Mouse (Mus musculus) intestine, embryonic 14.5 days (tissue): Measurements from ENCODE around the gene Ptrhd1. TPM values are rescaled to one million over a fixed set of nuclear protein-coding genes. Genes with fewer than 3 reads are reported as not detected.
A peak's percentile ranks its signal among the peaks of the same experiment; 100 is the strongest.

Source experiments
- ATAC-seq: fragments of 200-750 bp; cut with Nextera tagmentation; replicated peaks from 2 replicates; pipeline ENCODE4 v1.8.0; 2017; ENCODE audit warnings: low read depth, moderate number of reproducible peaks, moderate TSS enrichment, moderate library complexity; ENCODE audit not compliant: low FRiP score, low TSS enrichment
- DNase-seq: peaks from one replicate; pipeline ENCODE4 v3.0.0-alpha.2; 2018; ENCODE audit warnings: low spot score
- H3K27ac ChIP-seq: fragments of 300-500 bp; sonication (generic); 2 replicates; pipeline ENCODE4 v1.5.1; 2014; ENCODE audit warnings: low read depth, mild to moderate bottlenecking, control low read depth
- H3K27me3 ChIP-seq: fragments of 300-500 bp; sonication (generic); replicated peaks from 2 replicates; pipeline ENCODE4 v1.6.1; 2014; ENCODE audit warnings: low read length, control low read depth; ENCODE audit not compliant: control insufficient read depth, insufficient read depth
- H3K36me3 ChIP-seq: fragments of 300-500 bp; sonication (generic); 2 replicates; pipeline ENCODE4 v1.6.1; 2014; ENCODE audit warnings: low read length, control low read depth; ENCODE audit not compliant: control insufficient read depth, insufficient read depth
- H3K4me1 ChIP-seq: fragments of 300-500 bp; sonication (generic); replicated peaks from 2 replicates; pipeline ENCODE4 v1.6.1; 2014; ENCODE audit warnings: low read length, control low read depth, mixed read lengths; ENCODE audit not compliant: control insufficient read depth, insufficient read depth
- H3K4me2 ChIP-seq: fragments of 300-500 bp; sonication (generic); 2 replicates; pipeline ENCODE4 v1.6.1; 2014; ENCODE audit warnings: low read length
- H3K4me3 ChIP-seq: fragments of 300-500 bp; sonication (generic); 2 replicates; pipeline ENCODE4 v1.5.1; 2014; ENCODE audit warnings: low read depth, low read length, control low read depth, mixed read lengths
- H3K9ac ChIP-seq: fragments of 300-500 bp; sonication (generic); 2 replicates; pipeline ENCODE4 v1.6.1; 2014; ENCODE audit warnings: mild to moderate bottlenecking, low read length
- H3K9me3 ChIP-seq: fragments of 300-500 bp; sonication (generic); 2 replicates; pipeline ENCODE4 v1.6.1; 2016; ENCODE audit warnings: low read length, control low read depth; ENCODE audit not compliant: control insufficient read depth
- WGBS: fragments of 180-500 bp; shearing (Covaris S2); extraction: QIAGEN DNeasy Blood & Tissue Kit; methylation state at CpG from one replicate; pipeline ENCODE4 v1.1.7; 2014; 5-methylcytosine and 5-hydroxymethylcytosine counted together
- polyA plus RNA-seq: library from polyadenylated mRNA; unstranded; fragments of >200 nt; fragmentation: Nextera tagmentation; extraction: Ambion mirVana; gene quantifications from 2 replicates; pipeline ENCODE4 v1.2.1, GENCODE M21; 2014

Gene Ptrhd1
- polyA plus RNA-seq, 1 experiment from 2014 or later = 6.7 TPM

DNA sequence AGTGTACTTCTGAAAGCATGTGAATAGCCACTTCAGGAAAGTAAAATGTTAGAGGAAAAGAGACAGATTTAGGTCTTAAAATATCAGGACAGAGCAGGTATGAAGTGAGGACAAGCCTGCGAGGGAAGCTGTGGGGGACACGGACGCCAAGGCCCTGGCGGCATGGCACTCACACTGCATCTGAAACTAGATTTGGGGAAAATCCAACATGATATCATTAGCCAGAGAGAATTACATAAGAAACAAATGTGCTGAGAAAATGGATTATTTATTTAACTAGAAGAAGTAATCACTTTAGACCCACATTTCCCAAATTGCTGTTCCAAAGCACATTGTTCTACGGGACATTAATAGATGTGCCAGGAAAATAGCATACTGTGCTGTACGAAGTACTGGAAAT is 37.3 kb downstream of the Ptrhd1 start:
- Histone ChIP-seq H3K27ac (no peak overlapping the region), H3K36me3 (peaks cover 34% of the 10 kb centered on the region), H3K9me3 (0 out of 2 replicates have a peak, but pooled peaks cover 2% of the 10 kb centered on the region), H3K4me1 (no peaks in the 10 kb centered on the region), H3K4me2 (no peak overlapping the region), H3K9ac (no peak overlapping the region), H3K27me3 (no peaks in the 10 kb centered on the region), H3K4me3 (no peak overlapping the region)
- DNase-seq (no peak), ATAC-seq (no peak)
- WGBS = 86% methylated on average over 6 of the region's 6 CpGs

DNA sequence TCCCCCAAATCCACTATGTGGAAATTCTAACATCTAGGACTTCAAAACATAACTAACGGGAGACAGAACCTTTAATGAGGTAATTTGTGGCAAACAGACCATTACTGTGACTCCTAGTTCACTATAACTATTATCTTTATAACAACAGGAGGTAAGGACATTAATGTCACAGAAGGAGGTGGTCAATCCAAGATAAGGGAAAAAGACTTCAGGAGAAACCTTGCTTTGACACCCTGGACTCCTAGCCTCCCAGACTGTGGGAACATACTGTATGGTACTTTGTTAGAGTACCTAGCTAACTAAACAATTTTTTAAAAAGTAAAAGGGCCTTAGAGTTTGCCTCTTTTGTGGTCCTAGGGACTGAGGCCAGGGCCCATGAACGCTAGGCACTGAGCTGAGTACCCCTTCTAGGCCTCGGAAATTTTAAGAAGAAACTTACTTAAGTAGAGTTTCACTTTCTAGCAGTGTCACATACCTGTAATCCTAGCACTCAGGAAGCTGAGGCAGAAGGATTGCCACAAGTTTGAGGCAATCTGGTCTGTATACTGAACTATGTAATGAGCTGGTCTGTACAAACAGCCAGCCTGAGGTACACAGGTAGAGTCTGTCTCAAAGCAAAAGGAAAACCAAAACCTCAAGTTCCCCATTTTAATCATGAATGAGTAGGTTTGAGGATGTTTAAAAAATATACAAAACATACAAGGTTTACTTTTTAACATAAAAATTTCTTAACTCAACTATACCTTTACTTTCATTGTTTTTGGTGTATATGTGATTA is 45.3 kb downstream of the Ptrhd1 start:
- no peak overlapping the region for H3K27ac ChIP-seq
- H3K9me3 ChIP-seq = no peaks in the 10 kb centered on the region
- ATAC-seq = no peak
- WGBS = 86% methylated on average over 3 of the region's 3 CpGs
- H3K9ac ChIP-seq = no peak overlapping the region
- H3K4me3 ChIP-seq = no peak overlapping the region
- H3K4me2 ChIP-seq = no peak overlapping the region
- H3K36me3 ChIP-seq = peaks cover 15% of the 10 kb centered on the region
- no peak for DNase-seq
- H3K27me3 ChIP-seq = no peaks in the 10 kb centered on the region
- H3K4me1 ChIP-seq = no peaks in the 10 kb centered on the region

DNA sequence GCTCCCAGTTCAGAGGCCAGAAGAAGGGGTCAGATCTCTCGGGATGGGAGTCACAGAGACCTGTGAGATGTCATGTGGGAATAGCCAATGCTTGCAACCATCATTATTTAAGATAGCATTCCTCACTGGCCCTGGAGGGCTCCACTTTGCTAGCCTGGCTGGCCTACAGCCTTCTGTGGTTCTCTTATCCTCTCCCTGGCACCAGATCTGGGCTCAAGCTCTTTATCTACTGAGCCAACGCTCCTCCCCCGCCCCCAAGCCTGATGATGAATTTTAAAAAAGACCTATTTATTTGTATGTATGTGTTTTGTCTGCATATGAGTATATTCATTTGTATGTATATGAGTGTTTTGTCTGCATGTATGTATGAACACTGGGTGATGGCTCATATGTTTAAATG is 46.1 kb downstream of the Ptrhd1 start:
- Histone ChIP-seq H3K27me3 (no peaks in the 10 kb centered on the region), H3K9ac (no peak overlapping the region), H3K4me1 (no peaks in the 10 kb centered on the region), H3K36me3 (peaks cover 9% of the 10 kb centered on the region), H3K27ac (no peak overlapping the region), H3K9me3 (no peaks in the 10 kb centered on the region), H3K4me3 (no peak overlapping the region), H3K4me2 (no peak overlapping the region)
- DNase-seq = no peak
- no peak for ATAC-seq
- WGBS = 87% methylated on average over 3 of the region's 3 CpGs

DNA sequence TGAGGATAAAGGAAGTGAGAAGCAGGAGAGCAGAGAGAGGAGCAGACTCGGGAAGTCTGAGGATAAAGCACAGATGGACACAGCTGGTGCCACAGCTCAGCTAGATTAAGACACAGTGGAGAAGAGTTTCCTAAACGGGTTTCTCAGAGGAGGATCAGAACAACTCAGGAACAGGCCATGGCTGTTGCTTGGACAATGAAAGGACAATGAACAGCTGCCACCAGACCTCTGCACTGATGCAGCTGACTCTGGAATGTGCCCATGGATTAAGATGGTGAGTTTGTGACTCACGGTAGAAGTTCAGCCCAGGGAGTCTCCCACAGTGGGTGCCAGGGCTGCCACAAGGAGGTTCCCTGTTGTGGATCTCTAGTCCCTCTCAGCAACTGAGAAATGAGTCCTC is 51.4 kb downstream of the Ptrhd1 start:
- Histone ChIP-seq H3K36me3 (peaks cover 5% of the 10 kb centered on the region; the same call in 1 of the 2 replicates), H3K9me3 (no peaks in the 10 kb centered on the region), H3K4me3 (no peak overlapping the region), H3K4me2 (no peak overlapping the region), H3K27ac (peak overlapping the region; percentile 24; the same call in 1 of the 2 replicates), H3K9ac (no peak overlapping the region), H3K4me1 (no peaks in the 10 kb centered on the region; the same call in 1 of the 2 replicates), H3K27me3 (no peaks in the 10 kb centered on the region)
- 14% methylated on average over 3 of the region's 3 CpGs for WGBS
- no peak for ATAC-seq
- DNase-seq = no peak

Other genes starting within 250 kb of the Ptrhd1 start
- gene Efr3b, start 195.1 kb upstream of the Ptrhd1 start, polyA plus RNA-seq = 3.2 and 3.7 TPM in 2 replicates
- gene Dnajc27, start 151.4 kb upstream of the Ptrhd1 start, polyA plus RNA-seq = 7.9 and 9.7 TPM in 2 replicates
- 7.1 and 8.5 TPM in 2 replicates for gene Adcy3, start 100.9 kb upstream of the Ptrhd1 start, polyA plus RNA-seq
- 13.3 and 14.0 TPM in 2 replicates for gene Cenpo, start 267 bp downstream of the Ptrhd1 start, polyA plus RNA-seq
- 9.5 and 10.3 TPM in 2 replicates for gene Ncoa1, start 243.2 kb downstream of the Ptrhd1 start, polyA plus RNA-seq